Mouse (Mus musculus) CD4-positive, CD25-positive, alpha-beta regulatory T cell (primary cell): ENCODE measurements around the gene Brip1. TPM values are rescaled to one million over a fixed set of nuclear protein-coding genes. Genes with fewer than 3 reads are reported as not detected.

Experiments
- polyA plus RNA-seq: library from polyadenylated mRNA; unstranded; fragments of 100-300 nt; shearing (Covaris generic); gene quantifications from one replicate; pipeline ENCODE4 v1.2.1, GENCODE M21; 2017

Brip1 gene
- polyA plus RNA-seq: 1.4 TPM

GRCm38 (mm10) chr11:86201037-86201786 is at the start of gene Brip1:
TSS of gene Brip1 (minus strand) at chr11:86201193.

Other genes starting within 250 kb of the Brip1 start
- gene Ints2, start 56.4 kb upstream of the Brip1 start, polyA plus RNA-seq: 14.0 TPM
- 23.8 TPM for gene Med13, start 156.4 kb upstream of the Brip1 start, polyA plus RNA-seq